Mouse (Mus musculus): ENCODE measurements around the gene Natd1. TPM values are rescaled to one million over a fixed set of nuclear protein-coding genes. Genes with fewer than 3 reads are reported as not detected.

Natd1 gene
- total and polyA plus RNA-seq, 2 experiments = 1.1 to 6.6 TPM

DNA sequence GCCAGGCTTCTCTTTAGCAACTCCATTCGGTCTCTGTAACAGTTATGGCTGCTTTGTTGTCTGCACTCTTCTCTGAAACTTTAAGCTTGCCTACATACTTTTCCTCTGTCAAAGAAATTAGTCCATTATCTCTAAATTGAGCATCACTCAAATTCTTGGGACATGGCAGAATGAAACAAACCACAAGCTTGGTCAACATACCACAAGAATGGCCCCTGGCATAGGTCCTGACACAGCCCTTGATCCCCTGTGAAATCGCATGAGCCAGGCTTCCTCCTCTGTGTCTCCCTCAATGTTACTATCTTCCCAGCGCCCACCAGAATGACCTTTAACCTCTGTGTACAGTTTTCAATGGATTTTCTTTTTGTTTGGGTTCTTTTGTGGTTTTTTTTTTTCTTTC lies 32.2 kb downstream of the Natd1 start:
- 62% methylated on average over 3 of the region's 3 CpGs for WGBS

DNA sequence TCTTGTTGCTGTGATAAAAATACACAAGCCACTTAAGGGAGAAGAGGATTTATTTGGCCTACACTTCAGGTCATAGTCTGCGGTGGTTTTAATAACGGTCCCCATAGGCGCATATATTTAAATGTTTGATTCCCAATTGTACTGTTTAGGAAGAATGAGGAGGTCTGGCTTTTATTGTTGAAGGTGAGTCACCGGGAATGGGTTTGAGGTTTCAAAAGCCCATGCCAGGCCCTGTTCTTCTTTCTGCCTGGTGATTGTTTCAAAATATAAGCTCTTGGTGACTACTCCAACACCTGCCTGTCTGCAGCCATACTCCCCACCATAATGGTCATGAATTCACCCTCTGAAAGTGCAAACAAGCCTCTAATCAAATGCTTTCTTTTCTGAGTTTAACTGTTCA lies 34.0 kb downstream of the Natd1 start:
- Histone ChIP-seq H3K4me1 (ENCODE audit: control insufficient read depth, insufficient read depth, low read length) (peaks cover 18% of the 10 kb centered on the region), H3K9ac (ENCODE audit: low read depth, low read length) (no peak overlapping the region), H3K36me3 (ENCODE audit: control insufficient read depth, insufficient read depth, low read length) (no peaks in the 10 kb centered on the region), H3K79me2 (ENCODE audit: control insufficient read depth, insufficient read depth, low read length) (peaks cover 19% of the 10 kb centered on the region; the same call in 1 of the 2 replicates), H3K27me3 (ENCODE audit: control insufficient read depth, insufficient read depth, low read length) (no peaks in the 10 kb centered on the region), H3K4me3 (ENCODE audit: insufficient read depth, low read depth, low read length) (no peak overlapping the region), H3K27ac (replicated peaks; ENCODE audit: insufficient read depth, low read depth, low read length) (no peak overlapping the region)
- WGBS = 93% methylated on average over 4 of the region's 4 CpGs
- no peak for DNase-seq (ENCODE audit: extremely low read depth, low read depth, low spot score)
- TF ChIP-seq CTCF (IDR thresholded peaks at IDR 0.05; ENCODE audit: low read depth, low read length) (no peak), POLR2A (IDR thresholded peaks at IDR 0.05; ENCODE audit: extremely low read depth, insufficient read depth, low read length) (no peak)

More for the DNA sequence above, 32.2 kb downstream of the Natd1 start:
- H3K4me1 ChIP-seq (ENCODE audit: control insufficient read depth, insufficient read depth, low read length) = peaks cover 4% of the 10 kb centered on the region
- no peaks in the 10 kb centered on the region for H3K27me3 ChIP-seq (ENCODE audit: control insufficient read depth, insufficient read depth, low read length)
- peaks cover 4% of the 10 kb centered on the region; the same call in 1 of the 2 replicates for H3K79me2 ChIP-seq (ENCODE audit: control insufficient read depth, insufficient read depth, low read length)
- DNase-seq (ENCODE audit: extremely low read depth, low read depth, low spot score) = no peak
- H3K9ac ChIP-seq (ENCODE audit: low read depth, low read length) = no peak overlapping the region
- no peak overlapping the region for H3K27ac ChIP-seq (replicated peaks; ENCODE audit: insufficient read depth, low read depth, low read length)
- no peaks in the 10 kb centered on the region for H3K36me3 ChIP-seq (ENCODE audit: control insufficient read depth, insufficient read depth, low read length)
- TF ChIP-seq POLR2A (IDR thresholded peaks at IDR 0.05; ENCODE audit: extremely low read depth, insufficient read depth, low read length) = no peak
- TF ChIP-seq CTCF (IDR thresholded peaks at IDR 0.05; ENCODE audit: low read depth, low read length) = no peak
- H3K4me3 ChIP-seq (ENCODE audit: insufficient read depth, low read depth, low read length) = no peak overlapping the region

DNA sequence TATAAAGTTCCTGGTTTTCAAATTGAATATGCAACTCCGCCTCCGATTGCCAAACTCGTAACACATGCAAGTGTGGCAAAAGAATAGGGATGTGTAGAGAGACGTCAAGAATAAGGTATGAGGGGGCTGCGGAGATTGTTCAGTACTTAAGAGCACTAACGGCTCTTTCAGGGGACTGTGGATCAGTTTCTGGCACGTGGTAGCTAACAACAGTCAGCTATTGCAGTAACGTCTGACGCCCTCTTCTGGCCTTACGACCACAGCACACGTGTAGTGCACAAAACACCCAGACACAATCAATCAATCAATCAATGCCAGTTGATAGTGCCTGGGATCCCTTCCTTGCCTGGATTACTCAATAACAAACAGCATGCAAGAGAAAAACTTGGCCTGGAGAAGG lies 35.1 kb downstream of the Natd1 start:
- Histone ChIP-seq H3K36me3 (ENCODE audit: control insufficient read depth, insufficient read depth, low read length) (no peaks in the 10 kb centered on the region), H3K27ac (replicated peaks; ENCODE audit: insufficient read depth, low read depth, low read length) (peak overlapping the region; percentile 91), H3K4me3 (ENCODE audit: insufficient read depth, low read depth, low read length) (peak overlapping the region; percentile 79), H3K9ac (ENCODE audit: low read depth, low read length) (peak overlapping the region; percentile 90), H3K79me2 (ENCODE audit: control insufficient read depth, insufficient read depth, low read length) (peaks cover 31% of the 10 kb centered on the region; the same call in 1 of the 2 replicates), H3K4me1 (ENCODE audit: control insufficient read depth, insufficient read depth, low read length) (peaks cover 19% of the 10 kb centered on the region), H3K27me3 (ENCODE audit: control insufficient read depth, insufficient read depth, low read length) (no peaks in the 10 kb centered on the region)
- peak; percentile 73 for TF ChIP-seq CTCF (IDR thresholded peaks at IDR 0.05; ENCODE audit: low read depth, low read length)
- no peak for TF ChIP-seq POLR2A (IDR thresholded peaks at IDR 0.05; ENCODE audit: extremely low read depth, insufficient read depth, low read length)
- DNase-seq (ENCODE audit: extremely low read depth, low read depth, low spot score) = peak; percentile 97
- under 1% methylated on average over 11 of the region's 11 CpGs for WGBS

DNA sequence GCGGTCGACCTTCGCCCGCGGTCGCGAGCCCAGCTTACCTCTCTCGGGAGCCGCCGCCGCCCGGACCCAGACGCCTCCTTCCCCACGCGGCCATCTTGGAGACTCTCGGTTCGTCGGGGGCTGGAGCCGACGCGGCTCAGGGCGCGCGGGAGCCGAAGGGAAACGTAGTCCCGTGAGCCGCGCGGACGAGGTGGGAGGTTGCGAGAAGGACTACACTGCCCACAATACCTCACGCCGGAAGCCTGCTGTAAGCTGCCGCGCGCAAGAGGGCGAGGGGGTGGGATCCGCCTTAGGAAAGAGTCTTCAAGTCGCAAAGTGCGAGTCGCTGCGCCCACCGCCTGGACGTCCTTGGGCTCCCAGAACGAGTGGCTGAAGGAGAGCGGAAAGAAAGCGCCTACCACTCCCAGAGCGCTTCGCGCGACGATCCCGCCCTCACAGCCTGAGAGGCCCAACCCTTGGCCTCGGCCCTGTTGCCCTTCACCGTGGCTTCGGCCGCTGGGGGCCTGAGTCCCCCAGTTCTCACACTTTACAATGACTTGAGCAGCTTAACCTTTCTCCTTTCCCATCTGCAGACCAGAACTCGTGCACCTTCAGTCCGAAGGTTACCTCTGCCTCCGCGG lies 35.8 kb downstream of the Natd1 start, which contains the start of gene Tmem11:
Gene Tmem11, minus strand, starts transcription at position 598 of the 620 bp plus-strand sequence.
- Histone ChIP-seq H3K79me2 (ENCODE audit: control insufficient read depth, insufficient read depth, low read length) (peaks cover 37% of the 10 kb centered on the region; the same call in 1 of the 2 replicates), H3K9ac (ENCODE audit: low read depth, low read length) (peak within 1 kb of the TSS; percentile 98), H3K4me1 (ENCODE audit: control insufficient read depth, insufficient read depth, low read length) (peaks cover 23% of the 10 kb centered on the region), H3K27ac (replicated peaks; ENCODE audit: insufficient read depth, low read depth, low read length) (peak within 1 kb of the TSS; percentile 91), H3K27me3 (ENCODE audit: control insufficient read depth, insufficient read depth, low read length) (no peaks in the 10 kb centered on the region), H3K4me3 (ENCODE audit: insufficient read depth, low read depth, low read length) (peak within 1 kb of the TSS; percentile 79), H3K36me3 (ENCODE audit: control insufficient read depth, insufficient read depth, low read length) (no peaks in the 10 kb centered on the region)
- DNase-seq (ENCODE audit: extremely low read depth, low read depth, low spot score) = peak; percentile 90
- TF ChIP-seq CTCF (IDR thresholded peaks at IDR 0.05; ENCODE audit: low read depth, low read length) (no peak), POLR2A (IDR thresholded peaks at IDR 0.05; ENCODE audit: extremely low read depth, insufficient read depth, low read length) (peak; percentile 64; the same call in 1 of the 2 replicates)
- WGBS = under 1% methylated on average over 58 of the region's 62 CpGs

- Histone ChIP-seq H3K4me1 (ENCODE audit: control insufficient read depth, insufficient read depth, low read length) (peaks cover 23% of the 10 kb centered on the region), H3K9ac (ENCODE audit: low read depth, low read length) (peak overlapping the region; percentile 98), H3K27me3 (ENCODE audit: control insufficient read depth, insufficient read depth, low read length) (no peaks in the 10 kb centered on the region), H3K79me2 (ENCODE audit: control insufficient read depth, insufficient read depth, low read length) (peaks cover 39% of the 10 kb centered on the region; the same call in 1 of the 2 replicates), H3K4me3 (ENCODE audit: insufficient read depth, low read depth, low read length) (peak overlapping the region; percentile 79), H3K36me3 (ENCODE audit: control insufficient read depth, insufficient read depth, low read length) (no peaks in the 10 kb centered on the region), H3K27ac (replicated peaks; ENCODE audit: insufficient read depth, low read depth, low read length) (peak overlapping the region; percentile 84)
- under 1% methylated on average over 47 of the region's 52 CpGs for WGBS
- DNase-seq (ENCODE audit: extremely low read depth, low read depth, low spot score) = peak; percentile 81
- no peak for TF ChIP-seq POLR2A (IDR thresholded peaks at IDR 0.05; ENCODE audit: extremely low read depth, insufficient read depth, low read length)
- TF ChIP-seq CTCF (IDR thresholded peaks at IDR 0.05; ENCODE audit: low read depth, low read length) = no peak
Observed at GRCm38 (mm10) chr11:60878056-60878612, 36.4 kb downstream of the Natd1 start.

DNA sequence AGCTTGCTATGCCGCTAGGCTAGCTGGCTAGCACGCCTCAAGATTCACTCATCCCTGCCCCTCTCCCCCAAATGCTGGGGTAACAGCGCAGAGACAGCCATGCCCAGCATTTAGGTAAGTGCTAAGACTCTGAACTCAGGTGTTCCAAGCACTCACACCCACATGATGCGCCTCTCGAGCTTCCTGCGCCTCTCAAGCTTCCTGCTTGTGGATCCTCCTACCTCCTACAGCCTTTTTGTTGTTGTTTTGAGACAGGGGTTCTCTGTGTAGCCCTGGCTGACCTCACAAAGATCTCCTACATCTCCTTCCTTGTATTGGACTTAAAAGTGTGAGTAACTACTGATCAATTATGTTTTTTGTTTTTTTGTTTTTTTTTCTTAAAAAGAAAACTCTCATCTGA lies 41.4 kb downstream of the Natd1 start:
- Histone ChIP-seq H3K36me3 (ENCODE audit: control insufficient read depth, insufficient read depth, low read length) (no peaks in the 10 kb centered on the region), H3K79me2 (ENCODE audit: control insufficient read depth, insufficient read depth, low read length) (peaks cover 63% of the 10 kb centered on the region; the same call in 1 of the 2 replicates), H3K27ac (replicated peaks; ENCODE audit: insufficient read depth, low read depth, low read length) (no peak overlapping the region), H3K27me3 (ENCODE audit: control insufficient read depth, insufficient read depth, low read length) (no peaks in the 10 kb centered on the region), H3K9ac (ENCODE audit: low read depth, low read length) (no peak overlapping the region), H3K4me1 (ENCODE audit: control insufficient read depth, insufficient read depth, low read length) (peaks cover 35% of the 10 kb centered on the region), H3K4me3 (ENCODE audit: insufficient read depth, low read depth, low read length) (no peak overlapping the region)
- 78% methylated on average over 6 of the region's 6 CpGs for WGBS
- no peak for DNase-seq (ENCODE audit: extremely low read depth, low read depth, low spot score)
- TF ChIP-seq CTCF (IDR thresholded peaks at IDR 0.05; ENCODE audit: low read depth, low read length) (no peak), POLR2A (IDR thresholded peaks at IDR 0.05; ENCODE audit: extremely low read depth, insufficient read depth, low read length) (no peak)

All from liver, adult 2 months (tissue).